Mouse (Mus musculus) cortical plate, adult 2 months (tissue): Measurements from ENCODE around the gene Rasgrp3.

Experiments
- CTCF ChIP-seq: fragments of 200-500 bp; IDR thresholded peaks from 2 replicates; pipeline ENCODE4 v1.5.1; 2011; ENCODE audit warnings: mild to moderate bottlenecking, control low read depth, low read length; ENCODE audit not compliant: insufficient read depth; ENCODE audit errors: extremely low read depth
- POLR2A ChIP-seq: fragments of 200-500 bp; IDR thresholded peaks from 2 replicates; pipeline ENCODE4 v1.6.1; 2011; ENCODE audit warnings: mild to moderate bottlenecking, low read length, control low read depth; ENCODE audit not compliant: insufficient read depth; ENCODE audit errors: extremely low read depth

DNA sequence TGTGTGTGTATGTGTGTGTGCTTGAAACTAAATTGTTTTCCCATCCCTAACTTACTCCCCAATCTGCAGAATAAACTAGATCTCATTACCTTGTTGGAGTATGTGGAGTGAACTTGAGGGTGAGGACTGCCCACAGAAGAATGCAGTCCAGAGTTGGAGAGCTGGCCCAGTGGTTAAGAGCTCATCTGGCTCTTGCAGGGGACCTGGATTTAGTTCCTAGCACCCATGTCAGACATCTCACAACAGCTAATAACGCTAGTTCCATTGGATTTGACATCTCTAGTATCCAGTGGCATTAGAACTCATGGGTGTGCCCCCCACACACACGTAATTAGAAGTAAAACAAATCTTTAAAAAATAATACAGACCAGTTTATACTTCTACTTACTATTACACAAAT, 1.5 kb upstream of the Rasgrp3 start:
- TF ChIP-seq POLR2A: no peak
- TF ChIP-seq CTCF: no peak
